Mouse (Mus musculus): ENCODE measurements around the gene Btbd18.

- TF ChIP-seq CTCF (IDR thresholded peaks at IDR 0.05; ENCODE audit: insufficient read depth, low read length) (no peak), POLR2A (IDR thresholded peaks at IDR 0.05; ENCODE audit: borderline replicate concordance, extremely low read depth, low read depth, low read length) (no peak)
Observed at GRCm38 (mm10) chr2:84711898-84712297, 53.0 kb downstream of the Btbd18 start.

Data from lung, adult 2 months (tissue).